ENCODE assay signal across 15 mouse cellular contexts in the genomic region with DNA sequence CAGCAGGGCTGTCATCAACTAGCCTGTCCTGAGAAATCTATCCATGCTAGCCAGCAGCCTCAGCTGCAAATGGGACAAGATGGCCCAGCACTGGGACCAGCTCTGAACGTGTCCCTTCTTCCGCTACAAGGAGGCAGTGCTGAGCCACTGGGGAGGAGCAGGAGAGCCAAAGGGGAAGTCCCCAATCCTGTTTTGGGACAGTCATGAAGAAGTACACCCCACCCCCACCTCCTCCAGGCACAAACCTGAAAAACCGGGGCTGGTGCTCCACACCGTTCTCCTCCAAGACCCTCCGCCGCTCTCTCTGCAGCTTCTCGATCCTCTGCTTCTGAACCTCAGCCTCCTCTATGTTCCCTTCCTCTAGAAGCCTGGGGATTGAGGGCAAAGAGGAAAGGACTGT.
"Had no signal": no experiment of that assay in that cellular context is flagged by ENCODE, and none has a peak within 500 bp of the region (broad histone marks: within the 10 kb centered on the region; RNA-seq: fewer than 3 reads in every experiment).

No protein-coding gene starts in this region.

- H3K9ac ChIP-seq: kidney, embryonic 15.5 days; limb, embryonic 13.5 days; liver, embryonic 15.5 days; lung, embryonic 14.5 days; midbrain, embryonic 12.5 days had no signal

- DNase-seq: kidney, adult 18-20 months; kidney, postnatal 14 days; left cerebral cortex, postnatal 4 days; lung, embryonic 14.5 days; lung, postnatal 10 days; lung, postnatal 4 days; right cerebral cortex, adult 18-20 months; thymus, adult 18-20 months; thymus, postnatal 25 days had no signal

- H3K4me1 ChIP-seq: liver, embryonic 15.5 days had no signal

- H3K9me3 ChIP-seq: kidney, embryonic 15.5 days; limb, embryonic 13.5 days; liver, embryonic 15.5 days; midbrain, embryonic 12.5 days had no signal

- H3K27me3 ChIP-seq: kidney, embryonic 15.5 days; limb, embryonic 13.5 days; liver, embryonic 15.5 days; midbrain, embryonic 12.5 days had no signal

- H3K27ac ChIP-seq: kidney, embryonic 15.5 days; limb, embryonic 13.5 days; liver, embryonic 15.5 days; midbrain, embryonic 12.5 days had no signal

- ATAC-seq: inflammation-experienced regulatory T-cells, adult 6 months; midbrain, embryonic 16.5 days had no signal

- H3K36me3 ChIP-seq: liver, embryonic 15.5 days; midbrain, embryonic 12.5 days had no signal

- H3K4me3 ChIP-seq: kidney, embryonic 15.5 days; limb, embryonic 13.5 days; liver, embryonic 15.5 days; midbrain, embryonic 12.5 days had no signal

- H3K4me2 ChIP-seq: kidney, embryonic 15.5 days; limb, embryonic 13.5 days; liver, embryonic 15.5 days; lung, embryonic 14.5 days; midbrain, embryonic 12.5 days had no signal
